Mouse (Mus musculus) spleen, postnatal 10 days (tissue): ENCODE measurements around the gene Cngb1.

Experiments
- DNase-seq, 2 experiments: peaks; one replicate each; pipeline ENCODE4 v3.0.0; 2021 to 2022; ENCODE audit warnings: low spot score in 2 of 2

Gene Cngb1

GRCm38 (mm10) chr8:95306431-95306830 lies at the start of gene Cngb1:
Cngb1 (minus strand) TSS chr8:95306585.
- no peak for DNase-seq

GRCm38 (mm10) chr8:95354606-95355005 lies 48.2 kb upstream of the Cngb1 start:
- DNase-seq, result no peak

- DNase-seq, result no peak
These were observed 46.8 kb upstream of the Cngb1 start for GRCm38 (mm10) chr8:95352871-95353866.

GRCm38 (mm10) chr8:95352151-95352870 lies 45.9 kb upstream of the Cngb1 start, which contains the start of gene Mmp15:
Mmp15 (plus strand) TSS chr8:95352268.
- DNase-seq, result no peak

- no peak for DNase-seq
These were observed 45.1 kb upstream of the Cngb1 start for GRCm38 (mm10) chr8:95351461-95351860.

- no peak for DNase-seq
These were observed 42.6 kb upstream of the Cngb1 start for GRCm38 (mm10) chr8:95348811-95349630.

- no peak for DNase-seq
These were observed 42.0 kb upstream of the Cngb1 start for GRCm38 (mm10) chr8:95348356-95348755.

GRCm38 (mm10) chr8:95346643-95347545 lies 40.5 kb upstream of the Cngb1 start:
- DNase-seq, result peak; percentile 45 to 75

- no peak for DNase-seq
These were observed 38.3 kb upstream of the Cngb1 start for GRCm38 (mm10) chr8:95344668-95345067.

- no peak for DNase-seq
These were observed 35.3 kb upstream of the Cngb1 start for GRCm38 (mm10) chr8:95341721-95342120.

GRCm38 (mm10) chr8:95336363-95336762 lies 30.0 kb upstream of the Cngb1 start:
- DNase-seq, result no peak

GRCm38 (mm10) chr8:95335706-95336105 lies 29.3 kb upstream of the Cngb1 start:
- DNase-seq, result no peak

- DNase-seq, result no peak
These were observed 26.2 kb upstream of the Cngb1 start for GRCm38 (mm10) chr8:95332437-95333199.

GRCm38 (mm10) chr8:95331720-95332436 lies 25.5 kb upstream of the Cngb1 start, which contains the start of the genes Zfp319 and Usb1:
Zfp319 (minus strand) TSS chr8:95331950.
Usb1 (plus strand) TSS chr8:95332284.
- peak; percentile 92 to 95 for DNase-seq

- no peak for DNase-seq
These were observed 24.9 kb upstream of the Cngb1 start for GRCm38 (mm10) chr8:95331156-95331719.

GRCm38 (mm10) chr8:95330367-95330766 lies 24.0 kb upstream of the Cngb1 start:
- no peak for DNase-seq

GRCm38 (mm10) chr8:95327866-95328465 lies 21.6 kb upstream of the Cngb1 start:
- DNase-seq, result no peak

GRCm38 (mm10) chr8:95326822-95327221 lies 20.4 kb upstream of the Cngb1 start:
- no peak for DNase-seq
